Mouse (Mus musculus) thymus, postnatal 0 days (tissue): ENCODE measurements around the gene Dtnbp1. TPM values are rescaled to one million over a fixed set of nuclear protein-coding genes. Genes with fewer than 3 reads are reported as not detected.

Experiments used
- DNase-seq: peaks from one replicate; pipeline ENCODE4 v3.0.0-alpha.2; 2015; ENCODE audit warnings: low spot score
- polyA plus RNA-seq: library from polyadenylated mRNA; unstranded; fragments of >200 nt; fragmentation: Nextera tagmentation; extraction: Ambion mirVana; gene quantifications from 2 replicates; pipeline ENCODE4 v1.2.1, GENCODE M21; 2015

The Dtnbp1 gene
- polyA plus RNA-seq, 1 experiment from 2014 or later: 88.5 TPM

DNA sequence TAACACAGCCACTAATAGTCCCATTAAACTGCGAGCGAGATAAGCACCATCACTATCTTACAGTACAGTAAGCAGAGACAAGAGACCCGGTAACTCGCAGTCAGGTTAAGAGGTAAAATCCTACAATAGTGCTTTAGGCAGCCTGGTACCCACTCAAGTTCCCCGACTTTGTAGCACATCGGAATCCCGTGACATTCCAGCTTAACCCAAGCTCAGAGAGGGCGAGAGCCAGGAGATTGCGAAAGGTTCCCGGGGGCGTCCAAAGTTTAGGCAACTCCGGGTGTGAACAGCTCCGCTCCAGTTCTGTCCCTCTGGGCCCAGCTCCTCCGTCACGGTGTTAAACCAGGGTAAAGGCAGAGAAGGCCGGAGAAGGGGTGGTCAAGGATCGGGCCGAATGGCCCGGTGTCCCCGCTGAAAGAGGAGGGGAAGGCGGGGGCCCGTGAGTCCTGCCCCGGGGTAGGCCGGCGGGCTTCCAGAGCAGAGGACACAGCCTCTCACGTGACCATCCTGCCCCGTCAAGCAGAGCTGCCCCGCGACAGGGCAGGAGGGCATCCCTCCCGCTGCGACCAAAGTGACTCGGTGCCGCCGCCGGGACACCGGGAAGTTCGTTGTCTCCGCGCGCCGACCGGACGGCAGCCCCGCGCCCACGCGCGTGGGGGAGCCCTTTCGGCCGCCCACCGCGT is 578 bp downstream of the Dtnbp1 start:
- no peak for DNase-seq

- peak; percentile 47 for DNase-seq
Observed at GRCm38 (mm10) chr13:45000836-45001227, 1.1 kb downstream of the Dtnbp1 start.

DNA sequence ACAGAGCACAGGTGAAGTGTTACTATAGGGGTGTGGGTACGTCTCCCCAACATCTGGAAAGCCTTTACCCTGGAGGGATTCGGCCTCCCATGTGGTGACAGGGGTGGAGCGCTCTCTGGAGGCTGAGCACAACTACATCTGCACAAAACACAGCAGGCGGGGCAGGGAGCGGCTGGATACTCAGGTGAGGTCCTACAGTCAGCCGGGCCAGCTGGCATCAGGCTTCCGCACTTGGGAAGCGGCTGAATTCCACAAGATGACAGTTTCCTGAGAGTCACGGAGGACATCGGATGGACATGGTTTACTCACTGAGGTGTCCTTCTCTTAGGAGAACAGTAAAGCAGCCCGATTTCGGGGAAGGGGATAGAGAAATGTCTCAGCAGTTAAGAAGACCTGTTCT is 2.7 kb downstream of the Dtnbp1 start:
- no peak for DNase-seq

- no peak for DNase-seq
Observed at GRCm38 (mm10) chr13:44996339-44996738, 5.6 kb downstream of the Dtnbp1 start.

- DNase-seq: no peak
Observed at GRCm38 (mm10) chr13:44992550-44993205, 9.3 kb downstream of the Dtnbp1 start.

GRCm38 (mm10) chr13:44991936-44992335 is 10.0 kb downstream of the Dtnbp1 start:
- DNase-seq: no peak

DNA sequence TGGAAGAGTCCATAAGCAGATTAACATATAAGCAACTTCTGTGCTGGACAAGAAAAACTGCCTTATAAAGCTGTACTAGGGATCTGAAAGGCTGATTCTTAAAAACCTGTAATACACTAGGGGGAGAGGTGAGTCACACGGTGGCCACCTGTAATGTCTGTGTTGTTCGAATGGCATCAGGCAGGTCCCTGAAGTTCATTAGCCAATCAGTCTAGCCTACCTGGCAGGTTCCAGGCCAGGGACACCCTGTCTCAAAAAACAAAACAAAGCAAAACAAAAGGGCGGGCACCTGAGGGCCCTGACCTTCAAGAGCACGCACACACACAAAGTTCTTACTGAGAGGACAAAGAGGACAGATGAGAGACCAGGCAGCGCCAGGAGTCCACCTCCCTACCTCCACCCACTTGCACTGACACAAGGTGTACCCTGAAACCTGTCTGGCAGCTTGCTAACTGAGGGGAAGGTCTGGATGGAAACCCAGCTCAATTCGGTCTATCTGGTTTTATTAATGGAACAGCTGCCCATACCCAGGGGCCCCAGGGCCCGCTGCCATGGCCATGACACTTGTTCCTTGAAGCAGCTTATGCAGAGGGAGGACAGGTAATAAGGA is 11.8 kb downstream of the Dtnbp1 start:
- DNase-seq: no peak

DNA sequence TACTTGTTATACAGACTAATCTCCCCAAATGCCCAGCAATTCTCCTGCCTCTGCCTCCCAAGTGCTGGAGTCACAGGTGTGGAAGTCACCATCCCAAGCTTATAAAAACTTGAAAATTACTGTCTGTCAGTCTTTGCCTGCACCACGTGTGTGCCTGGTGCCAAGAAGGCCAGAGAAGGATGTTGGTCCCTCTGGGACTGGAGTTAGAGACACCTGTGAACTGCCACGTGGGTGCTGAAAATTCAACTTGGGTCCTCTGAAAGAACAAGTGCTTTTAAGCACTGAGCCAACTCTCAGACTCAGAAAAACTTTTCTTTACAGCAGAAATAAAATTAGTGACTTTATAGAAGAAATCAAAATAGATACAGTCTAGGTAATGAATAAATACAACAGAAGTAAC is 15.6 kb downstream of the Dtnbp1 start:
- peak; percentile 34 for DNase-seq

- peak; percentile 23 for DNase-seq
Observed at GRCm38 (mm10) chr13:44985321-44985720, 16.6 kb downstream of the Dtnbp1 start.

DNA sequence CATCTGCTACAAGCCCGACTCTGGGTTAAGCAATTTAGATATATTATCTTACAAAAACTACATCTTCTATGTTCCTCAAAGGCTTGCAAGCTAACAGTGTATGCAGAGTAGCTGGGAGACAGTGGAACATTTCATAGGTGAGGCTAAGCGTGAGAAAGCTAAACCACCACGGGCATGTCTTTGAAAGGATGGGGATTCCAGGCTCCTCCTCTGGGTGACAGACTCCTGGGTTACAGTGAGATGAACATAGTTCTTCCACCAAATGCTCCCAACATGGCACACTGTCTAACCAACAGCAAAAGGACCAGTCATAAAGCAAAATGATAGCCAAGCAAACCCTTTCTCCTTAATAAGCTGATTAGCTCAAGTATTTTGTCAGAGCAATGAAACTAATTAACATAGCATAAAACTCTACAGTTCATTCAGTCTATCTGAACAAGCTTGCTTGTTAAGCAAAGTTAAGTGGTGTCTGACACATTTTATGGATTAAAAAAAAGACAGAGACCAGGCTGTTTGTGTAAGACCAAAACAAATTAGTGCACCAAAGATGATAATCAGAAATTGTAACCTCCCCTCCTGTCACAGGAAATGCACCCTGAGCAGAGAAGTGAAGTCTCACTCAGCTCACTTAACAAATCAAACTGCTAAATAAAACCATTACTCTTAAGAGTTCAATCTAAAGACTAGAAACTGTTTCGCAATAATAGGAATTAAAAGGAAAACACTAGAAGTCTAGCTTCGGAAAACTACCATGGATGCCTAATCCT is 18.1 kb downstream of the Dtnbp1 start:
- DNase-seq: no peak

GRCm38 (mm10) chr13:44982799-44983198 is 19.1 kb downstream of the Dtnbp1 start:
- DNase-seq: no peak

DNA sequence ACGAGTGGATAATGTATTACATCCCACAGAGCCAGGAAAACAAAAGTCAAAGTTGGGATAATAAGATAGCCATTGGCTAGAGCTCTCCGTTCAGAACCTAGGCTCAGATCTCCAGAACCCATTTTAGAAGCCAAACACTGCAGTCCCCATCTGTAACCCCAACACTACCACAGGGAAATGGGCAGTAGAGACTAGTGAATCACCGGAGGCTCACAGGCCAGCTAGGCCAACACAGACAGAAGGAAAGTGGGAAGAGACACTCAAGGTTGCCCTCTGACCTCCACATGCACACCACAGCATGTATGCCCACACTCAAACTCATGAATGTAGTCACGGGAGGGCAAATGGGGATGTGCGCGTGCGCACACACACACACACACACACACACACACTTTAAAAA is 22.5 kb downstream of the Dtnbp1 start:
- DNase-seq: no peak

DNA sequence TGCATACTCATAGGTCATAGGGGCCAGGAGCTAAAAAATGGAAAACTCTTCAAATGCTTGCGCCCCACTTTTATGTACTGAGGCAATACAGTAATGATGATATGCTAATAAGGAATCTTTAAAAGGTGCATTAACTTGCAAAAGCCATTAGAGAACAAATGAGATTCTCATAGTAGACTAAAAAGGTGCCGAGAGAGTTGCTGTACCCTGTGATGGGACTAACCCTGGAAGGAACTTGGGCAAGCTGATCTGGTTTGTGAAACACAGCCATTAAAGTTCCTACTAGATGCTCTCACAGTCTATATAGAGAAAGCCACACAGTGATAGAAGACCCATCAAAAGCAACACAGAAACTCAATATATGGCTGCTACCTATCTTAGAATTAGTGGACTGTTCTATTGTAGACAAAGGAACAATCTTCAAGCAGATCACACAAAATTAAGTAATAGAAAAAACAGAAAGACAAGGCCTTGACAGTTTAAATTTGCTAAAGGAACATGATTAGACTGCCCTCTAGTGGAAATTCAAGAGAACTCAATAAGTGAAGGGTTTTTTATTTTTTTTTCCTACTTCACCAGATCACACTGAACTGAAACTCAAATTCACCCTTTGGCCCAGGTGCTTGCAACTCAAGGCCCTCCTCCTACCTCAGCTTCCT is 24.3 kb downstream of the Dtnbp1 start:
- peak; percentile 55 for DNase-seq

DNA sequence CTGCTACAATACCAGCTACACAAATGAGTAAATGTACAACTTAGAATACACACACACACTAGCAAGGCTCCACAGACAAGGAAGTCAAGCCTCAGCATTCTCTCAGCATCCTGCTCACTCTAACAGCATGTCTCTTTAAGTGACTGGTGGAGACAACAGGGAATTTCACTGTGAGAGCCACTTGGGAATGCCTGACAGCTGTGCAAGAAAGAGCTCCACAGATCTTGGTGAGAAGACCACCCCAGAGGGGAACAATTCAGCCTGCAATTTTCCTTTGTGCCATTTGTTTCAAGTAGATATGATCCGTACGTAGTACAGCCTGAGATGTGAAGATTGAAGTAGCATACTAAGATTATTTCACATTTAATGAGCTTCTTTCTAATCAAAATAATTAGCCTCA is 24.9 kb downstream of the Dtnbp1 start:
- no peak for DNase-seq

DNA sequence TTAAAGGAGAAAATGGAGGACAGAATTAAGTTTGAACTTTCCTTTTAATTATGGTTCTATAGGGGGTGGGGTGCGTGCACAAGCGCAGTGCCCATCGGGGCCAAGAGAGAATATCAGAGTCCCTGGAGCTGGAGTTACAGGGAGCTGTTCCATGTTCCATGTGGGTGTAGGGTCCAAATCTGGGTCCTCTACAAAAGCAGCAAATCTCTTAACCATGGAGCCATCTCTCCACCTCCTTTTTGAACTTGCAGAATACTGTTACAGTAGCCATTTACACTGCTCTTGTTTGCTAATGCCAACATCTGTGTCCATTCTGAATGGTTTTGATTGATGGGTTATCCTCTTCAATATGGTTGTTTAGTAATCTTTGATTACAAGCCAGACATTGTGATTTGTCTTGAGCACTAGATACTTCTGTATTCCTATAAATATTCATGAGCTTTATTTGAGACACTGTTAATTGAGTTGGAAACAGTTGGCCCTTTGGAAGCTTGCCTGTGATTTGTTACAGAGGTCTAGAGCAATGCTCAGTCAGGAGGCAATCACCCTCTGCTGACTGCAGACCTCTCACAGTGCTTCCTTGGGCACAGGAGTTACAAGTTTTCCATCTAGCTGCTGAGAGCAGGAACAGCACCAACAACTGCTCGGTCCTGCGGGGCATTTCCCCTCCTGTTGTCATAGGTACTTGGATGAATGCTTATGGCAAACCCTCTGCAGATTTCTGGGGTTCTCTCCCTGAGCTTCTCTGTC is 41.2 kb downstream of the Dtnbp1 start:
- DNase-seq: no peak

- no peak for DNase-seq
Observed at GRCm38 (mm10) chr13:44957049-44957448, 44.9 kb downstream of the Dtnbp1 start.

- peak; percentile 24 for DNase-seq
Observed at GRCm38 (mm10) chr13:44955781-44956180, 46.2 kb downstream of the Dtnbp1 start.

DNA sequence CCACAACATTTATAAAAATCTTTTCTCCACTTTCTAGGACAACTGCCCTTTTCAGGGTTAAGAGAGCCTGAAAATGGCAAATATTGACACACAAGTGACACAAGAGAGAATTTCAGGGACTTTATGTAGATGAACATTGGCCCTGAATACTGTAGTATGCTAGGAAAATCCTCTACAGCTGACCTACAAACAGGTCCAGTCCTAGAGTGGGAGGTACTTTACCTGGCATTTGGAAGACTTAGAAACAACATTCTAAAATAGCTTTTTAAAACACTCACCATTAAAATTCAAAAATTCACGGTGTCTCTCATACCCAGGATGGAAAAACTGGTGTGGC is 47.7 kb downstream of the Dtnbp1 start:
- no peak for DNase-seq

DNA sequence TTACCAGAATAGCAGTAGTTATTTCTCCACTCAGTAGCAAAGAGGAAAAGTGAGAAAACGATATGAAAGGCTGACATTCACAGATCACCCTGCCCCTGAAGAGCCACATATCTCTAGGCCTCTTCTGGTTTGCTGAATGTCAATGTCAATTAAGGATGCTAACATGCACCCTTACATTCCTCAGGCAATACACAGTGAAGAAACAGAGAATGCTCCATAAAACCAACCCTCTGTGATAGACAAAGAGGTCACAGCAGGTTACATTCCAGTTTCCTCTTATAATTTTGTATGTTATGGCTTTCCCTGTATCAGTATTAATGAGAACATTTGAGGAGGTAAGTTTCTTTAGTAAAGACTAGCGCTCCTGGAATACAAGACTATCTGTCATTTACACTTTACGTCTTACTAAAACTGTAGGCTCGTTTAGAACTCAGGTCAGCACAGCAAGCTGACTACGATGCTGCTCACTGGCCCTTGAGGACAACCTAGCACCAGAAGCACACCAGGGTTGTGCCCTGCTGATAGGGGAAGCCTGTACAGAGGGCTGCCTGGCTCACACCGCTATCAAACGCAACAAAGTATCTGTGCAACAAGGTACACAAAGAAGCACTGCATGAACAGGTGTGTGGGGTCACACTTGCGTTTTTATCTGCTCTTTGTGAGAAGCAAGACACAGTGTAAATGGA is 48.3 kb downstream of the Dtnbp1 start:
- DNase-seq: no peak

DNA sequence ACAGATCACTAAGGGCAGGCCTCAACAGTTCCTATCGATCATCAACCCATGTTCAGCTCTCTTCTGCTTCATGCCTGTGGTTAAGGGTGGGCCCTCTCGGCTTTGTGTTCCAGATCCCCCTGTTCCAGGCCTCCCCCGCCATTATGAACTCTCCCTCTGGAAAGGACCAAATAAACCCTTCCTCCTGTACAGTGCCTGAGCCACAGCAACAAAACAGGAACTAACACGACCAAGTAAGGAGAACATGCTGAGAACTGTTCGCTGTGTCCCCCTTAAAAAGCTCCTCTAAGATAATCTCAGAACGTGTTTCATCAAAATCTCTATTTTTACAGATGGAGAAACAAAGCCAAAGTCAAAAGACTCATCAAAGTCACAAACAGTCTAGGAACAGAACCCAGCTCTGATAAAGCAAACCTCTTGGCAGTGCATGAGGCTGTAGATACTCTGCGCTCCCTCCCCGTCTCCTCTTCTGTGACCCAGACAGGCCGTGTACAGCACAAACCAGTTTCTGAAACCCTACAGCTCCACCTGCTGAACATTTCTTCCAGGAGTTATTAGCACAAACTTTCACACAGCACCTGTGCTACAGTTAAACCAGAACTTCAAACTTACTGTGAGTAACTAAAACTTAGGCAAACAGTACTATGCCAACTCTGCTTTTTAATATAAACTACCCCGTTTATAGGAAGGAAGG is 49.4 kb downstream of the Dtnbp1 start:
- DNase-seq: peak; percentile 33
